Mouse (Mus musculus) cerebellum, adult 11-12 months (tissue): ENCODE data around the gene Gm6588.

Experiments used
- DNase-seq: peaks from one replicate; pipeline ENCODE4 v3.0.0; 2022

The Gm6588 gene

DNA sequence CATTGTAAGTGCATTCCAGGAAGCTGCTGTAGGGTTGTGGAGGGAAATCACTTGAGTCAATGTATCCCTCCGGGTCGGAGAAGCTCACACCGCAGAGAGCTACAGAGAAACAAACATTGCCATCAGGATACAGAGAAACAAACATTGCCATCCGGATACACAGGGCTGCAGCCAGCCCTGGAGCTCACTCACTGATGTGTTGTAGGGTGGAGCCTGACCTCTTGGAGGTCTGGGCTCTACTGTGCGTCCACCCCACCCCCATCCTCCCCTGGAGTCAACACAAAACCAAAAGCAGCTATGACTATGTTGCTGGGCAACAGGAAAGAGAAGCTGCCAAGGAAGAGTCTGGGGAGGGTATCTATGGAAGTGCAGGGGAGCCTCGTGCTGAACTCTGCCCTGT, 24.2 kb downstream of the Gm6588 start:
- no peak for DNase-seq

DNA sequence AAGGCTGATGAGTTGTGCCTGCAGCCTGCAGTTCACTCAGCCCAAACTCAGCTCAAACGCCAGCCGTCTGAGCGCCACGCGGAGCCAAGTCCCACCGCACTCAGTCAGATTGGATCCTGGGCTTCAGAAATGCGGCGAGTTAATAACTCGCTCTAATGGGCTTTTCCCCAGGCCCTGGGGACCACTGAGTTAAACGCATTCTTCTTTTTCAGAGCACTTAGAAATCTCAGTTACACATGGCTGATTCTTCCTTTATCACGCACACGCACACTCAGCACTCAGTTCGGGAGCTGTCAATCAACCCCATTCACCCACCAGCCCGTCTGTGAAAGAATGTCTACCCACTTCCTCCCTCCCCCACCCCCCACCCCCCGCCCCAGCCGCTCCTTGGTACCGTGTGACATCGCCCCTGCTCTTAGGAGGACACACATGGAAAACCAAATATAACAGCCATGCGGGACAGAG, 32.8 kb downstream of the Gm6588 start:
- no peak for DNase-seq

DNA sequence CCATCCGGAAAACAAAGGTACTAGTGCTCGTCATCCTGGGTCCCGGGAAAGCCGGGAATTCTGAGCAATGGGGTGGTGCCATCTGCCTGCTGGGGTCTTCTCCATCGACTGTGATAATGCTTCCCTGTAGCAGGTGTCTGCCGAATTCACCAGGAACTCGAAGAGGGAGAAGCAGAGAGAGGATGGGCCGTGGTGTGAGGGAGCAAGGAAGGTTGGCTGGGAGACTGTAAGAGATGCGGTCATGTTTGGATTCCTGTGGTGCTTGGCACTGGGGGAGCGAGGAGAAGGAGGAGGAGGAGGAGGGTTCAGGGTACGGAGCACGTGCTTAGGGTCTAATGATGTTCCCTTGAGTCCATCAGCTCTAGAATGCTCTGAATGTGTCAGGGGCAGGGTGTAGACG, 33.3 kb downstream of the Gm6588 start:
- DNase-seq, result peak; percentile 55

DNA sequence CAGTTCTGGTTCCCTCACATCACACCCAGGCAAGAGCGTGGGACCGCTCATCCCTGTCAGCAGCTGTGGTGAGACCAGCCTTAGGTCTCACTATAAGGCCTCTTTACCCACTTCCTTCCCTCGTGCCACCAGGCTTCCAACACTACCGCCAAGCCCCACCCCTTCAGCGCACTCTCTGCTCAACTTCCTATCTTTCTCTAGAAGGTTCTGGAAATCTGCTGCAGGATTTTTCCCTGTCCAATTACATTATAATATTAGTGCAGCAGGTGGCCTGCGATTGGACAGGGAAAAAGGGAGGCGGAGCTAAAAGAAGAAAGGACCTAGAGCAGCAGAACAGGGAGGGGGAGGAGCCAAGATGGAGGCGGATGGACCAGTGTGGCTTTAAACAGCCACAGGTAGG, 33.8 kb downstream of the Gm6588 start:
- DNase-seq, result no peak

DNA sequence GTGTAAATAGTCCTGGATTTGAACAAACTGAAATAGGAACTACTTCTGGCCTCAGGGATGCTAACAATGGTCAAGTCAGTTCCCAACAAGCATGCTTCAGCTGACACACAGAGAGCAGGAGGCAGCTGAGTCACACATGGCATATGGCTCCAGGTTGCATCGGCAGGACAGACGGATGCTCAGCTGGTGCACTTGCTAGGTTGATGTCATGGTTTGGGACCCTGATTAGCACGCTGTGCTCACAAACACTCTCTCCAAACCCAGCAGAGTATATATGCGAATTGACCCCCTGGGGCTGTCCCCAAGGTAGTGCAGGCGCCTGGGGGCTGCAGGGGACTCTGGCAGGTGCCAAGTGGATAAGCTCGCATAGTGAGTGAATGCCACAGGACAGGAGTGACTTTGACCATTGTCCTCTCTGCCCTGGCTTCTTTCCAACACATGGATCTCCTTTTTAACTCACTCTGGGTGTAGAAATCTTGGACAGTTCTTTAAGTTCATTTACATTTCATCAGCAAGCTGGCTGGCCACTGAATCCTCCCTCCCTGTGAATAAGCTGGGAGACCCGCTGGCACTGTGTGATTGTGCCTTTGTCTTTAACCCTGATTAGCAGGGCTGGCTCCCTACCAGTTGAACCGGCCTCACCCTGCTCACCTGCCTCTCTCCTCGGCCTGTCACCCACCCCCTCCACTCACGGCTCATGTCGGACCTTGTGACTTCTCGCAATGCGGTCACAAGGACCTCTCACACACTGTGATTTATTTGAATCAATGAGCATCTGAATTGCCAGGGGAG, 35.9 kb downstream of the Gm6588 start:
- DNase-seq, result peak; percentile 90

DNA sequence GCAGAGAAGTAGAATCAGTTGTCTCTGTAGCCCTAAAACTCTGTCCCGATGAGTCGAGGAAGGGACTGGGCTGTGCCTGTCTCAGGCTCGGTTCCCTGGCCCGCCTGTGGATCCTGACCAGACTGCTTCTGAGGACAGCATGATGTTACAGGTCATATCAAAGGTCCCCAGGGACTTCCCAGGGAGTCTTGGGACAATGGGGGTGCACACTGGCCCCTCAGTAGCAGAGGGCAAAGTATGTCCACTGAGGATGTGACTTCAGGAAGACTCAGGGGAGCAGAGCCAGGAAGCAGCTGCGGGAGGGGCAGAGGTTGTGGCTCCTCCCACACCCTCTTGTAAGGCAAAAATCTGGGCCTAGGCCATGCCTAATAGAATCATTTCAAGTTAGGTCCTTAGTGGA, 37.2 kb downstream of the Gm6588 start:
- DNase-seq, result peak; percentile 58

DNA sequence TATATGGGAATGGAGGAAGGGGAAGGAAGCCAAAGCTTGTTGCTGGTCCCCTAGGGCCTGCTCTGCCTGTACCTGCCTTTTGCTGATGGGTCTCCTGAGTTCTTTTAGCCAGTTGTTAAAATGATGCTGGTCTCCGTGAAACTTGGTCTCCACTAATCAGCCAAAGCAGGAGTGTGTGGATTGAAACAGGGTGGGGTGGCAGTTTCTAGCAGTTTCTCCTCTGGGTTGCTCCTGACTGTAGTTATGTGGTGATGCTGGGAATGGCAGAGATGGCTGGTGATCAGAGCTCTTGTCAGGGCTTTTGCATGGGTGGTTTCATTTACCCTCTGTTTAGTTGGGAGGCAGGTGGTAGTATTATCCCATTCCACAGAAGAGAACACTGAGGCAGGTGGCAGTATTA, 38.3 kb downstream of the Gm6588 start:
- no peak for DNase-seq

DNA sequence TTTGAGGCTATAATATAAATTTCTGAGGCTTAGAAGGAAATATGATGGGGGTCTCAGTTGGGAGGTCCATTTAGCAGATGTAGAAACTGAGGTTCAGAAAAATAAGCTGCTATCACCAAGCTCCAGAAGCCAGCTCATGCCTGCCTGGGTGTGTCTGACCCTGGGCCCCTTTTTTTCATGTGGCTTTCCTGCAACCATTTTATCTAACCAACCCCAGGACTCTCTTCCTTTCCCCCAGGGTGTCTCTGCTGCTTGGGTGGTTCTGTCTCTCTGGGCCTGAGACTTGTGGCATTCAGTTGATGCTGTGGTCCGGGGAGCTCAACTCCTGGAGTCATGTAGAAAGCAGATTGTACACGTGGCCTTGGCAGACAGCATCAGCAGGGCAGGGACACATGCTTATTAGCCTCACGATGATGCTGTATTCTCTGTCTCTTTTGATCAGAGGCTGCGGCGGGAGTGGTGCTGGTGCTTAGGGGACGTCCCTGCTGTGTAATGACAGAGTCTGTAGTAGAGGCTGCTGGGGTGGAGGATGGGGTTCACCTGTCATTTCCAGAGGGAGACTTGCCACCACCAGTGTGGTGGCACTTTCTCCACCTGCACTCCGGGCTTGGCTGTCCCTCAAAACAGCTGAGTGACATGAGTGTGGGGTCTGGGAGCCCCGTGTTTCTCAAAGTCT, 39.0 kb downstream of the Gm6588 start:
- DNase-seq, result no peak

DNA sequence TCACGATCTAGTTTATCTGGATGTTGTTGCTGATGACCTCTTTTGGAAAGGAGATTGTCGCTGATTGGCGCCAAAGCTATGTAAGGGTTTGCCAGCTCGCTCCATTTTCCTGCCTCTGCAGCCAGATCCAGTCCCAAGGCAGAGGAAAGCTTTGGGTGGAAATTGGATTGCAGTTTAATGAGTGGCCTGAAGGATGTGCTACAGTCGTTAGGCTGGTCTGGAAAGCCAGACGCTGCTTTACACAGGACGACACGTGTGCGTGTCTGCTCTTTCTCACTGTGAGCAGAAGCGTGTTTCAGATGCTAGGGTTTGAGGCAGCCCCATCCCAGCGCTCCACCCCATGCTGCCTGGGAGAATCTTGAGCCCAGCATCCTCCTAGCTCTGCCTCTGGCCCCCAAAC, 42.3 kb downstream of the Gm6588 start:
- DNase-seq, result no peak

DNA sequence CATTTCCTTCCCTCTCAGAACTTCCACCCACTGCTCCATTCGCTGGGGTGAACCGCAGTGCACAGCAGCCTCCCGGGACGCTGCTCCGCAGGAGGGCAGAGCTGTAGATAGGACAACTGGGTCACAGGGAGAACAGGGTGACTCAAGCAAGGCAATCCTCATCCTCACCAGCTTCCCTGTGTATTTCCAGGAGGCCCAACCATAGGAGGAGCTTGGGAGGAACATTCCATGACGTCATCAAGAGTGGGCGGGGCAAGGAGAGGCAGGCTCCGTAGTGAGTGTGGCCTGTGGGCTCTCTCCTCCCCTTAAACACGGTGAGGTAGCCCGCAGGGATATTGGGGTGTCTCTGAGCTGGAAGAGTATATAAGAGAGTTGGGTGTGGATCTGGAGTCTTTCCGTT, 44.3 kb downstream of the Gm6588 start:
- DNase-seq, result no peak

DNA sequence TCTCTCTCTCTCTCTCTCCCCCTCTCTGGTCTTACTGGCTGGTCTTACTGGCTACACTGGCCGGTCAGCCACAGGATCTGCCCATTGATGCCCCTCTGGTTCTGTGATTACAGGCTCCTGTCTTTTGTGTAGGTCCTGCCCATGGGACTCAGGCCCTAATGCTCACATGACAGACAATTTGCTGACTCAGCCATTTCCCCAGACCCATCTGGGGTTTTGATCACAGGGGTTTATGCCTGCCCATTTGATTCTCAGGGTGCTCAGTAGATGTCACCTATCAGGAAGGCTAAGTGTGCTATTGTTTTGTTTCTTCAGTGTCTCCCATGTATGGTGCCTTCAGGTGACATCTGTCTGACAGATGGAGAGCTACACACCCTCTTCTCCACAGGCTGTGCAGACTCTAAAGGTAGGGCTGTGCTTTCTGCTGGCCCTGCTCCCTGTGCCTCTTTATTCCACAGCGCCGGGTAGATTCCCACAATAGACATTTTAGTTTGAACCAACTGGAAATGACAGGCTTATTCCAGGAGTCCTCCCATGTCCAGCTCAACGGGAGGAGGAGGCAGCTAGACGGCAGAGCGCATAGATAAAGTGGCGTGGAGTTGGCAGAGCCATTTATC, 47.6 kb downstream of the Gm6588 start:
- DNase-seq, result peak; percentile 57

DNA sequence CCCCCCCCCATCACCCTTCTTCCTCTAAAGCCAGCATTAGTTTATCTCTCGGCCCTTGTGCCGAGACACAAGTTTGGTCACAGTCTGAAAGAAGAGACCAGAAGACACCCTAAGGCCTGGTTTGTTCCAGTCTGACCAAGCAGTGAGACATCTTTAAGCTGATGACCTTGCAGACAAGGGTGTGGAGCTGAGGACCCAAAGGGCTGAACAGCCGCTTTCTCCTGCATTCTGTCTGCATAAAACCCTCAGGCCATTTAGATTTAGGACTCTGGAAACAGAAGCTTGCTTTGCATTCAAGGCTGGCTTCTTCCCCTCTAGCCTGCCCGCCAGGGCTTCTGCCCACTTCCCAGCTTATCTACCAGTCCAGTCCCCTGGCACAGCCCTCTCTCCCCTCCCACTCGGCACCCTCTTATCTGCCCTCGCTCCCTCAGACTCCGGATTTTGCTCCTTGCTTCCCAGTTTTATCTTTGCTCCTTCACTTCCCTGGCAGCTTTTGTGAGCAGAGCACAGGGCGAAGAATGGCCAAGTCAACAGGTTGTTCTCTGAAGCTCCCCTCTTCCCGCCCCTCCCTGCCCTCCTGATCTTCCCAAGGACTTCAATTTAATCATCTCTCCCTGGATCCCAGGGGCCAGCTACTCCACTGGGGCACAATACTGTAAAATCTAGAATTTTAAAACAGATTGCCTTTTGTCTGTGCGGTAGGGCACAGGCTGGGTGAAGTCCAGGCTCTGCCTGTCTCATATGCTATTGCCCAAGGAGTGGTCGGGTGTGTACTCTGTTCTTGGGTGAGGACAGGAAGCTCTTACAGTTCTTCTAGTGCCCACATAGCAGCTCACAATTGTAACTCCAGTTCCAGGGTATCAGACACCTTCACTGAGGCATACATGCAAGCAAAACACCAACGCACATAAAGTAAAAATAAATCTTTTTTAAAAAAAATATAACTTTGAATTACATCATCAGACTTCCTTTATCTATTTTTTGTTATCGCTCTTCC, 50.0 kb downstream of the Gm6588 start:
- no peak for DNase-seq

DNA sequence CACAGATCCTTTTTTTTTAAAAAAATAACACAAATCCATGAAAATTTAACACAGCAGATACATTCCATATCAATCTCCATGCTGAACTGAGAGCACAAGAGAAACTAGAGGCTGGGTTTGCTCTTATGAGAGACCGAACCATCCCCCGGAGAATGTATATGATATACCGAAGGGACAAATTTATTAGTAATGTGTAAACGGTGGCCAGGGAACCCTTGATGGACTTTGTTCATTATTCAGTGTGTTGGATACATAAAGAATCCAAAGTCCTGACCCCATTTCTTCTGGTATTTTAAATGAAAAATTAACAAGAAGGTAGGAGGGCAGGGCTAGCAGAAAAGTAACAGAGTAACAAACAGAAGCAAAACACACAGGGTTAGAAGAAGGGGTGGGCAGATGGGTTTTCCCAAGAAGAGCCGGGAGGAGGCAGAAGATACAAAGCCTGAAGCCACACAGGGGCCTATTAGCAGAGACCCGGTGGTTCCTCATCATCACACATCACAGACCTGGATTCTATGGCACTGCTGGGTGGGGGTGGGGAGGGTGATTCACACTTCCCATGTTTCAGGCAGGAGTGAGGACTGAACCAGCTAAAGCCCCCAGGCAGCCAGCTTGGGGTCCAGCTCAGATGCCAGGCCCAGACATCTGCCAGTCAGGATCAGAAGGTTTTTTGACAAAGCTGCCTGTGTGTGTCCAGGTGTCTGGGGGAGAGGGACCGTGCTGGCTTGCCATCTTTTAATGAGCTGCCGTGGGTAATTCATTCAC, 50.9 kb downstream of the Gm6588 start:
- DNase-seq, result no peak
